Mouse (Mus musculus): Measurements from ENCODE around the gene Pkdcc. TPM values are rescaled to one million over a fixed set of nuclear protein-coding genes. Genes with fewer than 3 reads are reported as not detected.

The Pkdcc gene
- total RNA-seq, 4 experiments from 2014 or later, result 13.1 to 16.5 (median 14.4) TPM

GRCm38 (mm10) chr17:83244502-83244901 lies 29.4 kb downstream of the Pkdcc start:
- no peak for DNase-seq (ENCODE audit: low spot score in 2 of 2)

DNA sequence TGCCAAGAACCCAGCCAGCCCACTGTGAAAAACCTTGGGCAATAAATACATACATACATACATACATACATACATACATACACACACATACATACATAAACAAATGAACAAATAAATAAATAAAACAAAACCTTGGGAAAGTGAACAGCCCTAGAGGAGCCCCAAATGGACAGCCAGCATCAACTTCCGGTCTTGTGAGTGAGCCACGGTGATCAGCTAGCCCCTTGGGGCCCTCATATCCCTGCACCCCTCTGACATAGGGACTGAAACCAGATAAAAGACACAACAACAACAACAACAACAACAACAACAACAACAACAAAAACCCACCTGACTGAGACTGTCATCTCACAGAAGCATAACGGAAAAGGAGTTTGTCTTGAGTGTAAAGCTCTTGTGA lies 30.4 kb downstream of the Pkdcc start:
- no peak for DNase-seq (ENCODE audit: low spot score in 2 of 2)

DNA sequence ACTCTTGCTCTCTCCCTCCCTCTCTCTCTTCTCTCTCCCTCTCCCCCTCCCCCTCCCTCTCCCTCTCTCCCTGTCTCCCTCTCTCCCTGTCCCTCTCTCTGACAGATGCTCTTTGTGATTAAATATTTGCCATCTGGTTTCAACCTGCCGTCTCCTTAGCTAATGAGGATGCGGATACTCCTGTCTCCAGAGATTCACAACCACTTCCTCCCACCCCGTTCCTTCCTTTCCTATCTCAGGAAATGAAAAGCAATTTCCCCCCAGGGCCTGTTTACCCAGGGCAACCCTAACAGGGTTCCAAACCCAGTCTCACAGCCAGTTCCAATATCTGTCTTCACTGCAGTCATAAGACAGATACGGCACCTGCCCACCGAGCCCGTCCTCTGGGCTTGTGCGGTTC lies 31.0 kb downstream of the Pkdcc start:
- DNase-seq (ENCODE audit: low spot score in 2 of 2), result no peak

GRCm38 (mm10) chr17:83247176-83247575 lies 32.1 kb downstream of the Pkdcc start:
- no peak for DNase-seq (ENCODE audit: low spot score in 2 of 2)

- DNase-seq (ENCODE audit: low spot score in 2 of 2), result no peak
These were observed 33.4 kb downstream of the Pkdcc start for GRCm38 (mm10) chr17:83248467-83248866.

- no peak for DNase-seq (ENCODE audit: low spot score in 2 of 2)
These were observed 35.9 kb downstream of the Pkdcc start for GRCm38 (mm10) chr17:83250903-83251526.

GRCm38 (mm10) chr17:83253051-83253649 lies 38.1 kb downstream of the Pkdcc start:
- DNase-seq (ENCODE audit: low spot score in 2 of 2), result peak in 1 of 2 experiments; percentile 31

- peak; percentile 56 to 90 for DNase-seq (ENCODE audit: low spot score in 2 of 2)
These were observed 52.4 kb downstream of the Pkdcc start for GRCm38 (mm10) chr17:83267202-83268128.

- DNase-seq (ENCODE audit: low spot score in 2 of 2), result peak in 1 of 2 experiments; percentile 55
These were observed 56.4 kb downstream of the Pkdcc start for GRCm38 (mm10) chr17:83271509-83271908.

- no peak for DNase-seq (ENCODE audit: low spot score in 2 of 2)
These were observed 57.5 kb downstream of the Pkdcc start for GRCm38 (mm10) chr17:83272641-83273040.

DNA sequence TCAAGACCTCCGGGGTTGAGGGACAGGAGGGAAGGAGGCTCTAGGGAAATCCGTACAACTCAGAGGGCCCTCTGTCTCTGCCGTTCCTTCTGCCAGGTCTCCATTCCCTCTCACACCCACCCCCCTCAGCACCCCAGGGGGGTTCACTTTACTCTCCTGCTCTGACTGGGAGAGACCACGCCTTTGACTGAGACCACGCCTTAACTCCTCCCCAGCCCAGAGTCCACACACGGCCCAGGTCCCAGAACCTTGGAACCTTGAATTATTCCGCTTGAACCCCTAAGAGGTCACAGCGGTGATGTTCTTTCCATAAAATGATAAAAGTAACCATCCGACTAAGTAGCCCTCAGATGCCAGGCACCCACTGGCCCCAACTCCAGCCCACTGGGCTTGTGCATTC lies 58.5 kb downstream of the Pkdcc start:
- DNase-seq (ENCODE audit: low spot score in 2 of 2), result no peak

DNA sequence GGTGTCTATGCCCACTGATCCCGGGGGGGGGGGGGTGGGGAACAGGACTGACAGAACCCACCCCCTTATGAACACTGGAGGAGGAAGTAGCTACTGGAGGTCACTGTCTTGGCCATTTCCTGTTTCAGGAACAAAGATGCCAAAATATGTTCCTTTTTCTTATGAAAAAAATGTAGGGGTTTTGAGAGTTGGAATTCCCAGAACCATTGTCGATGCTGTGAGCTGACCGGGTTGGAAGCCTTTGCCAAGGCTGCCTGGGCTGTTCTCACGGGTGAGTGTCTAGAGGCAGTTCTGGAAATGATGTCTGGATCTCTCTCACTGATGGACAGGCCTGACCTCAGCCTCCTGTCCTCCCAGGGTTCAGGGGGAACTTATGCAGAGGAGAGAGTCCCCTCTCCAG lies 59.0 kb downstream of the Pkdcc start:
- DNase-seq (ENCODE audit: low spot score in 2 of 2), result no peak

Other genes starting within 250 kb of the Pkdcc start
- 10 to 100 TPM; 17.6 to 20.2 (median 19.1) TPM for gene Eml4, start 135.6 kb downstream of the Pkdcc start, total RNA-seq (2022)